ENCODE assay signal across 8 mouse cellular contexts in the genomic region with DNA sequence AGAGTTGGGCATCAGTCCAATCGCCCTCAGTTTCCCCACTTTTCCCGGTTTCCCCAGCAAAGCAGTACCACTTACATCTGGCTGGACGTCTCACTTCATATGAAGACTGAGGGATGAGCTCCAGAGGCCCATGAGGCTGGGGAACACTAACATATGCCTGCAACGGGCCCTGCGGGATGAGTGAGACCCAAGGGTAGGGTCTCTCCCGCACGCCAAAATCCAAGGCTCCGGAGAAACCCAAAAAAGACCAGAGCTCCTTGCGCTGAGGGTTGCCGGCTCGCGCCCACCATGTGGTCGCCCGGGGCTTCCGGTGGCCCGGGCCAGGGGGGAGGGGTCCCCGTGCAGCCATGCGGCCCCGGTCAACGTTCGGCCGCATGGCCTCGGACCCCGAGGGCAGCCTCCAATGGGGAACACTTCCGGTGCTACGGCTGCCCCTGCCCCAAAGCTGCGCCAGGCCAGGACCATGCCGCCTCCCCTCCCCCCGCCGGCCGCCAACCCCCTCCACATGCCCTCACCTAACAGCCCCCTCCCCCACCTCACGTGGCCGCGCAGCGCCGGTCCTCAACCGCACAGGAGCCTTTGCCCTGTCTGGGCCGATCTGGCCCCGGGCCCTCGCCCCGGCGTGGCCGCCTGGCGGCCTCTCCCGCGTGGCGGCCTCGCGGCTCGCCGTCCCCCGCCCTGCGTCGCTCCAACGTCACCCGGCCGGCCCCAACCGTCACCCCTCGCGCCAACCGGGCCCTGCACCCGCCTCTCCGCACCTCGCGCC. TPM values are rescaled to one million over a fixed set of nuclear protein-coding genes. Genes with fewer than 3 reads are reported as not detected.
DNase-seq lines count a peak whose midpoint lies in the region; ATAC-seq lines count a peak whose summit lies in the region.

No protein-coding gene starts in this region.

- peaks cover 53% of the 10 kb centered on the region for H3K4me1 ChIP-seq in forebrain, embryonic 10.5 days
- H3K4me1 ChIP-seq in liver, embryonic 11.5 days (replicated peaks; ENCODE audit: control insufficient read depth, insufficient read depth, low read length) = peaks cover 43% of the 10 kb centered on the region

- peak; percentile 27 for DNase-seq in ovary, postnatal 36 days (ENCODE audit: low spot score)
- DNase-seq in ovary, postnatal 10 days (ENCODE audit: low spot score) = no peak
- peak; percentile 66 for DNase-seq in adrenal gland, postnatal 10 days
- peak; percentile 70 for DNase-seq in forebrain, embryonic 10.5 days (ENCODE audit: extremely low spot score, low spot score)
- peak; percentile 70 for DNase-seq in induced T-regulatory cell, adult 2 months (ENCODE audit: low read depth)
- DNase-seq in liver, embryonic 11.5 days (ENCODE audit: low spot score) = peak; percentile 72
- peak; percentile 8 for DNase-seq in retina, postnatal 1 day
- no peak for DNase-seq in urinary bladder, adult 2 months (ENCODE audit: low spot score)

- peaks cover 44% of the 10 kb centered on the region for H3K36me3 ChIP-seq in forebrain, embryonic 10.5 days (replicated peaks)
- peaks cover 36% of the 10 kb centered on the region for H3K36me3 ChIP-seq in liver, embryonic 11.5 days (ENCODE audit: control insufficient read depth, insufficient read depth, low read length)

- H3K9ac ChIP-seq in liver, embryonic 11.5 days (ENCODE audit: low read depth, low read length) = peak overlapping the region; percentile 100

- peak; percentile 1 for ATAC-seq in liver, embryonic 11.5 days (replicated peaks; ENCODE audit: low FRiP score)

- peak overlapping the region; percentile 99 for H3K27ac ChIP-seq in forebrain, embryonic 10.5 days
- H3K27ac ChIP-seq in liver, embryonic 11.5 days (ENCODE audit: low read depth, low read length) = peak overlapping the region; percentile 98

- H3K27me3 ChIP-seq in forebrain, embryonic 10.5 days (ENCODE audit: poor library complexity, severe bottlenecking) = no peaks in the 10 kb centered on the region
- H3K27me3 ChIP-seq in liver, embryonic 11.5 days (replicated peaks; ENCODE audit: control insufficient read depth, insufficient read depth, low read length) = no peaks in the 10 kb centered on the region

- under 1% methylated on average over 64 of the region's 65 CpGs for WGBS in forebrain, embryonic 10.5 days
- WGBS in liver, embryonic 11.5 days = 1% methylated on average over 63 of the region's 65 CpGs

- H3K9me3 ChIP-seq in forebrain, embryonic 10.5 days = no peaks in the 10 kb centered on the region
- H3K9me3 ChIP-seq in liver, embryonic 11.5 days (ENCODE audit: control insufficient read depth, low read length) = no peaks in the 10 kb centered on the region

- H3K4me3 ChIP-seq in forebrain, embryonic 10.5 days = peak overlapping the region; percentile 99
- peak overlapping the region; percentile 92 for H3K4me3 ChIP-seq in liver, embryonic 11.5 days (ENCODE audit: low read depth, low read length)

- peak overlapping the region; percentile 96 for H3K4me2 ChIP-seq in liver, embryonic 11.5 days

RNA-seq across cellular contexts. Expression of a gene that starts 1.3 kb away (rescaled TPM):
- total RNA-seq in adrenal gland, postnatal 10 days (2021) = 100 to 1,000 TPM; 578 to 644 TPM
- polyA plus RNA-seq in forebrain, embryonic 10.5 days (2016; fragmentation: Nextera tagmentation; extraction: Ambion mirVana) = 2,970 and 2,997 TPM in 2 replicates
- polyA plus RNA-seq in liver, embryonic 11.5 days (2014; fragmentation: Nextera tagmentation; extraction: Ambion mirVana) = 2,995 and 3,090 TPM in 2 replicates
- 565 and 624 TPM in 2 replicates for polyA plus RNA-seq in urinary bladder, adult 2 months (2012; rRNA removed)

RNA-seq across cellular contexts. Expression of a gene that starts 6.8 kb away (rescaled TPM):
- 10 to 100 TPM; 42.3 to 43.1 TPM for total RNA-seq in adrenal gland, postnatal 10 days (2021)
- 92.4 and 97.3 TPM in 2 replicates for polyA plus RNA-seq in forebrain, embryonic 10.5 days (2016; fragmentation: Nextera tagmentation; extraction: Ambion mirVana)
- polyA plus RNA-seq in liver, embryonic 11.5 days (2014; fragmentation: Nextera tagmentation; extraction: Ambion mirVana) = 121 and 130 TPM in 2 replicates
- 56.3 and 63.2 TPM in 2 replicates for polyA plus RNA-seq in urinary bladder, adult 2 months (2012; rRNA removed)

RNA-seq across cellular contexts. Expression of a gene that starts 15.1 kb away (rescaled TPM):
- total RNA-seq in adrenal gland, postnatal 10 days (2021) = 10 to 100 TPM; 19.6 to 44.5 TPM
- 5.7 and 6.4 TPM in 2 replicates for polyA plus RNA-seq in forebrain, embryonic 10.5 days (2016; fragmentation: Nextera tagmentation; extraction: Ambion mirVana)
- 1.3 and 1.7 TPM in 2 replicates for polyA plus RNA-seq in liver, embryonic 11.5 days (2014; fragmentation: Nextera tagmentation; extraction: Ambion mirVana)
- 3.7 and 6.2 TPM in 2 replicates for polyA plus RNA-seq in urinary bladder, adult 2 months (2012; rRNA removed)

RNA-seq across cellular contexts. Expression of a gene that starts 19.6 kb away (rescaled TPM):
- 10 to 100 TPM; 33.6 to 48.1 TPM for total RNA-seq in adrenal gland, postnatal 10 days (2021)
- polyA plus RNA-seq in forebrain, embryonic 10.5 days (2016; fragmentation: Nextera tagmentation; extraction: Ambion mirVana) = 14.3 and 14.8 TPM in 2 replicates
- 9.5 and 10.5 TPM in 2 replicates for polyA plus RNA-seq in liver, embryonic 11.5 days (2014; fragmentation: Nextera tagmentation; extraction: Ambion mirVana)
- polyA plus RNA-seq in urinary bladder, adult 2 months (2012; rRNA removed) = 43.4 and 47.8 TPM in 2 replicates

RNA-seq across cellular contexts. Expression of a gene that starts 19.7 kb away (rescaled TPM):
- total RNA-seq in adrenal gland, postnatal 10 days (2021) = 1 to 10 TPM; 3.1 to 3.2 TPM
- 11.9 and 12.2 TPM in 2 replicates for polyA plus RNA-seq in forebrain, embryonic 10.5 days (2016; fragmentation: Nextera tagmentation; extraction: Ambion mirVana)
- 3.2 and 4.0 TPM in 2 replicates for polyA plus RNA-seq in liver, embryonic 11.5 days (2014; fragmentation: Nextera tagmentation; extraction: Ambion mirVana)
- 1.1 and 1.3 TPM in 2 replicates for polyA plus RNA-seq in urinary bladder, adult 2 months (2012; rRNA removed)

Comparison
In these comparisons a context has a peak if more than half of its experiments do, and no peak if none do; other contexts are left out.
1. DNase-seq: peak in ovary, postnatal 36 days (single experiment), adrenal gland, postnatal 10 days (single experiment), forebrain, embryonic 10.5 days (single experiment), induced T-regulatory cell, adult 2 months (single experiment), liver, embryonic 11.5 days (single experiment) and retina, postnatal 1 day (single experiment); none in ovary, postnatal 10 days (single experiment) and urinary bladder, adult 2 months (single experiment).